Mouse (Mus musculus): ENCODE measurements around the gene Polk. TPM values are rescaled to one million over a fixed set of nuclear protein-coding genes. Genes with fewer than 3 reads are reported as not detected.

Gene Polk
- polyA plus RNA-seq, 1 experiment: 0.30 TPM

DNA sequence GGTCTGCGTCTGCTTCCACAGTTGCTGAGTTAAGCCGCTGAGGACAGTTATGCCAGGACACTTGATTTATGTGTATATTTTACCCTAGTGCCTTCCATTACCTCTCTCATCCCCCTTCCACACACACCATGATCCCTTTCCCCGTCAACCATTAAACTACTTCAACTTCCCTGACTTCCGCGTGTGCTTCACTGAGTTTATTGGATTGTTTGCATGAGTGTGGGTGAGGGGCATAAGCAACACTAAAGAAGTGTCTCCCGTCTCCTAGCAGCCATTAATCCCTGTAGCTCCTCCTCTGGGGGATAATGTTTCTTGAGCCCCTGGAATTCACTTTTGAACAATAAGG, 28.6 kb upstream of the Polk start:
- Histone ChIP-seq H3K4me3 (ENCODE audit: low read depth, low read length) (no peak overlapping the region), H3K27me3 (ENCODE audit: control insufficient read depth, insufficient read depth, low read length) (no peaks in the 10 kb centered on the region), H3K36me3 (ENCODE audit: control insufficient read depth, insufficient read depth, low read length) (peaks cover 13% of the 10 kb centered on the region), H3K4me1 (ENCODE audit: control insufficient read depth, insufficient read depth, insufficient read length, low read length) (peaks cover 4% of the 10 kb centered on the region; the same call in 1 of the 2 replicates), H3K27ac (ENCODE audit: insufficient read depth, low read depth, low read length) (peak overlapping the region; percentile 45)
- WGBS: 45% methylated on average over 6 of the region's 6 CpGs
- TF ChIP-seq POLR2A (IDR thresholded peaks at IDR 0.05; ENCODE audit: low read depth, low read length) (no peak), CTCF (IDR thresholded peaks at IDR 0.05; ENCODE audit: extremely low read depth, insufficient read length, insufficient replicate concordance, low read depth, low read length) (no peak)

DNA sequence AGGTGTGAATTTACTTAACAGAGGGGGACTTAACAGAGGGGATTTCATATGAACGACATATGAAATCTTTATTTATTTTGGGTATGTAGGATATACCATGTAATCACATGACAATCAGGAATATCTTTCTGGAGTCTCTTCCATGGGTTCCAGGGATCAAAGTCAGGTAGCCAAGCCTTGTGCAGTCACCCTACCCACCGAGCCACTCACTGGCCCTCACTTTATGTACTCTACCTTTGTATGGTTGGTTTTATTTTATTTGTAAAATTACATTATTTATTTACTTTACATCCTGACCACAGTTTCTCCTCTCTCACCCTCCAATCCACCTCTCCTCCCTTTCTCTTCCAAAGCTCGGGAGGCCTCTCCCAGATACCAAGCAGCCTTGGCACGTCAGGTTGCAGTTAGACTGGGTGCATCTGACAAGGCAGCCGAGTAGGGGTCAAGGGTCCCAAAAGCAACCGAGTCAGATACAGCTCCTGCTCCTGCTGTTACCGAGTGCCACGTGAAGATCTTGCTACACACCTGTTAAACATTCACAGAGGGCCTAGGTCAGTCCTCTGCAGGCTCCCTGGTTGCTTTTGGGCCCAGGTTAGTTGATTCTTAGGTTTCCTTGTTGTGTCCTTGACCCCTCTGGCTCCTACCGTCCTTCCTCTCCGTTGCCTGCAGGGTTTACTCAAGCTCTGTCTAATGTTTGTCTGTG, 28.1 kb upstream of the Polk start:
- WGBS: 24% methylated on average over 10 of the region's 10 CpGs
- Histone ChIP-seq H3K4me1 (ENCODE audit: control insufficient read depth, insufficient read depth, insufficient read length, low read length) (peaks cover 4% of the 10 kb centered on the region; the same call in 1 of the 2 replicates), H3K27ac (ENCODE audit: insufficient read depth, low read depth, low read length) (peak overlapping the region; percentile 45), H3K36me3 (ENCODE audit: control insufficient read depth, insufficient read depth, low read length) (peaks cover 13% of the 10 kb centered on the region), H3K27me3 (ENCODE audit: control insufficient read depth, insufficient read depth, low read length) (no peaks in the 10 kb centered on the region), H3K4me3 (ENCODE audit: low read depth, low read length) (no peak overlapping the region)
- no peak for TF ChIP-seq POLR2A (IDR thresholded peaks at IDR 0.05; ENCODE audit: low read depth, low read length)
- no peak for TF ChIP-seq CTCF (IDR thresholded peaks at IDR 0.05; ENCODE audit: extremely low read depth, insufficient read length, insufficient replicate concordance, low read depth, low read length)

- H3K4me3 ChIP-seq (ENCODE audit: low read depth, low read length): no peak overlapping the region
- no peak overlapping the region for H3K27ac ChIP-seq (ENCODE audit: insufficient read depth, low read depth, low read length)
- TF ChIP-seq POLR2A (IDR thresholded peaks at IDR 0.05; ENCODE audit: low read depth, low read length) (no peak), CTCF (IDR thresholded peaks at IDR 0.05; ENCODE audit: extremely low read depth, insufficient read length, insufficient replicate concordance, low read depth, low read length) (no peak)
- H3K27me3 ChIP-seq (ENCODE audit: control insufficient read depth, insufficient read depth, low read length): no peaks in the 10 kb centered on the region
- peaks cover 7% of the 10 kb centered on the region for H3K36me3 ChIP-seq (ENCODE audit: control insufficient read depth, insufficient read depth, low read length)
- H3K4me1 ChIP-seq (ENCODE audit: control insufficient read depth, insufficient read depth, insufficient read length, low read length): peaks cover 4% of the 10 kb centered on the region; the same call in 1 of the 2 replicates
- 71% methylated on average over 6 of the region's 6 CpGs for WGBS
These were observed 25.6 kb upstream of the Polk start for GRCm38 (mm10) chr13:96567977-96568376.

DNA sequence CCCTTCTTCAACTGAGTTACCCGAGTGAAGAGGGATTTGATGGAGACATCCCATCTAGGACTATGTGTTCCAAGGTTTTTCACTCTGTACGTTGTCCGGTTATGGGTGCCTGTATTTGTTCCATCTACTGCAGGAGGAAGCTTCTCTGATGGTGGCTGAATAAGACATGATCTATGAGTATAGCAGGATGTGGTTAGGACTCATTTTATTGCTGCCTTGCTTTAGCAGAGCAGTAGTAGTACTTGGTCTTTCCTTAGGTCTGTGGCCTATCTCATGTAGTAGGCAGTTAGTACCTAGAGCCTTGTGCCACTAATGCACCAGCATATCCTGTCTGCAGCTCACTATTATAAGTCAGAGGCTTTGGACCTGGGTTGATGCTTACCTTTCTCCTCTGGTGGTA, 12.7 kb upstream of the Polk start:
- H3K36me3 ChIP-seq (ENCODE audit: control insufficient read depth, insufficient read depth, low read length): peaks cover 7% of the 10 kb centered on the region
- H3K27ac ChIP-seq (ENCODE audit: insufficient read depth, low read depth, low read length): no peak overlapping the region
- TF ChIP-seq CTCF (IDR thresholded peaks at IDR 0.05; ENCODE audit: extremely low read depth, insufficient read length, insufficient replicate concordance, low read depth, low read length) (no peak), POLR2A (IDR thresholded peaks at IDR 0.05; ENCODE audit: low read depth, low read length) (no peak)
- H3K27me3 ChIP-seq (ENCODE audit: control insufficient read depth, insufficient read depth, low read length): no peaks in the 10 kb centered on the region
- no peaks in the 10 kb centered on the region for H3K4me1 ChIP-seq (ENCODE audit: control insufficient read depth, insufficient read depth, insufficient read length, low read length)
- H3K4me3 ChIP-seq (ENCODE audit: low read depth, low read length): no peak overlapping the region
- WGBS: 92% methylated on average over 3 of the region's 3 CpGs

- peaks cover 5% of the 10 kb centered on the region for H3K36me3 ChIP-seq (ENCODE audit: control insufficient read depth, insufficient read depth, low read length)
- 57% methylated on average over 4 of the region's 4 CpGs for WGBS
- TF ChIP-seq CTCF (IDR thresholded peaks at IDR 0.05; ENCODE audit: extremely low read depth, insufficient read length, insufficient replicate concordance, low read depth, low read length) (no peak), POLR2A (IDR thresholded peaks at IDR 0.05; ENCODE audit: low read depth, low read length) (no peak)
- H3K4me1 ChIP-seq (ENCODE audit: control insufficient read depth, insufficient read depth, insufficient read length, low read length): 0 out of 2 replicates have a peak, but pooled peaks cover 1% of the 10 kb centered on the region
- no peaks in the 10 kb centered on the region for H3K27me3 ChIP-seq (ENCODE audit: control insufficient read depth, insufficient read depth, low read length)
- H3K27ac ChIP-seq (ENCODE audit: insufficient read depth, low read depth, low read length): no peak overlapping the region
- H3K4me3 ChIP-seq (ENCODE audit: low read depth, low read length): no peak overlapping the region
These were observed 5.6 kb upstream of the Polk start for GRCm38 (mm10) chr13:96547941-96548340.

DNA sequence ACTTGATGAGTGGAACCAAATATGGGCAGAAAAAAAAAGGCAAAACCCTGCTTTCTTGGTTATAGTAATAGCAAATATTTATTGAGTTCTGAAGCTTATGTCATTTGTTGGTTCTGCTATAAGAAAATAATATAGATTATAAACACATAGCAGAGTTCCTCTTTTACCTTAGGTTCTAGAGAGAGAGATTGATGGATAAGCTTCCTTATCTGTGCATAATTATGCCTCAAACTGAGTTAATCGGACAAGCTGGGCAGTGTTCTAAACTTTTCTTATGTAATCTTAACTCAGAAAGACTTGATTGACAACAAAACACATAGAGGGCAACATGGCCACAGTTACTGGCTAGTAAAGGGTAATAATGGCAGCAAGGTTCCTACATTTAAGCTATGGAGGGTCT, 4.9 kb upstream of the Polk start:
- H3K4me1 ChIP-seq (ENCODE audit: control insufficient read depth, insufficient read depth, insufficient read length, low read length): 0 out of 2 replicates have a peak, but pooled peaks cover 1% of the 10 kb centered on the region
- H3K27ac ChIP-seq (ENCODE audit: insufficient read depth, low read depth, low read length): no peak overlapping the region
- WGBS: 25% methylated on average over 1 of the region's 1 CpGs
- H3K4me3 ChIP-seq (ENCODE audit: low read depth, low read length): no peak overlapping the region
- H3K36me3 ChIP-seq (ENCODE audit: control insufficient read depth, insufficient read depth, low read length): peaks cover 5% of the 10 kb centered on the region
- TF ChIP-seq POLR2A (IDR thresholded peaks at IDR 0.05; ENCODE audit: low read depth, low read length) (no peak), CTCF (IDR thresholded peaks at IDR 0.05; ENCODE audit: extremely low read depth, insufficient read length, insufficient replicate concordance, low read depth, low read length) (no peak)
- H3K27me3 ChIP-seq (ENCODE audit: control insufficient read depth, insufficient read depth, low read length): no peaks in the 10 kb centered on the region

- Histone ChIP-seq H3K36me3 (ENCODE audit: control insufficient read depth, insufficient read depth, low read length) (peaks cover 2% of the 10 kb centered on the region; the same call in 1 of the 2 replicates), H3K27me3 (ENCODE audit: control insufficient read depth, insufficient read depth, low read length) (no peaks in the 10 kb centered on the region), H3K27ac (ENCODE audit: insufficient read depth, low read depth, low read length) (no peak overlapping the region), H3K4me3 (ENCODE audit: low read depth, low read length) (no peak overlapping the region), H3K4me1 (ENCODE audit: control insufficient read depth, insufficient read depth, insufficient read length, low read length) (0 out of 2 replicates have a peak, but pooled peaks cover 1% of the 10 kb centered on the region)
- TF ChIP-seq POLR2A (IDR thresholded peaks at IDR 0.05; ENCODE audit: low read depth, low read length): no peak
- TF ChIP-seq CTCF (IDR thresholded peaks at IDR 0.05; ENCODE audit: extremely low read depth, insufficient read length, insufficient replicate concordance, low read depth, low read length): no peak
- WGBS: 61% methylated on average over 2 of the region's 2 CpGs
These were observed 2.1 kb upstream of the Polk start for GRCm38 (mm10) chr13:96544506-96544905.

Data from small intestine, adult 2 months (tissue).